Mouse (Mus musculus): ENCODE measurements at regions not wholly inside any gene's neighbourhood (a gene's known extent, or its start where the extent isn't known, plus 50 kb on each side); places are given as distances from the start of the nearest gene placed in this dataset.

GRCm38 (mm10) chr7:73308981-73309380 is 66.3 kb upstream of the Rgma start:
- no peak for DNase-seq (ENCODE audit: low read depth in 2 of 2, low spot score in 2 of 2)

- DNase-seq (ENCODE audit: low read depth in 2 of 2, low spot score in 2 of 2), result no peak
These were observed 65.3 kb upstream of the Rgma start for GRCm38 (mm10) chr7:73310056-73310455.

- DNase-seq (ENCODE audit: low read depth in 2 of 2, low spot score in 2 of 2), result no peak
These were observed 64.7 kb upstream of the Rgma start for GRCm38 (mm10) chr7:73310581-73311136.

- DNase-seq (ENCODE audit: low read depth in 2 of 2, low spot score in 2 of 2), result no peak
These were observed 59.8 kb upstream of the Rgma start for GRCm38 (mm10) chr7:73315555-73315954.

- DNase-seq (ENCODE audit: low read depth in 2 of 2, low spot score in 2 of 2), result no peak
These were observed 57.7 kb upstream of the Rgma start for GRCm38 (mm10) chr7:73317574-73317973.

GRCm38 (mm10) chr7:73319004-73319403 is 56.3 kb upstream of the Rgma start:
- DNase-seq (ENCODE audit: low read depth in 2 of 2, low spot score in 2 of 2), result no peak

GRCm38 (mm10) chr7:73319994-73320393 is 55.3 kb upstream of the Rgma start:
- no peak for DNase-seq (ENCODE audit: low read depth in 2 of 2, low spot score in 2 of 2)

GRCm38 (mm10) chr7:73322466-73323151 is 52.7 kb upstream of the Rgma start:
- DNase-seq (ENCODE audit: low read depth in 2 of 2, low spot score in 2 of 2), result no peak

- DNase-seq (ENCODE audit: low read depth in 2 of 2, low spot score in 2 of 2), result no peak
These were observed 51.8 kb upstream of the Rgma start for GRCm38 (mm10) chr7:73323556-73323955.

GRCm38 (mm10) chr7:73325503-73325902 is 49.8 kb upstream of the Rgma start:
- no peak for DNase-seq (ENCODE audit: low read depth in 2 of 2, low spot score in 2 of 2)

All from CD8-positive naive resting alpha-beta T cell, adult 2 months (primary cell).